Mouse (Mus musculus) hindbrain, embryonic 14.5 days (tissue): ENCODE data around the gene BC049352. TPM values are rescaled to one million over a fixed set of nuclear protein-coding genes. Genes with fewer than 3 reads are reported as not detected.

Experiments used
- ATAC-seq: fragments of 200-750 bp; cut with Nextera tagmentation; 2 replicates; pipeline ENCODE4 v1.8.0; 2017; ENCODE audit warnings: moderate number of reproducible peaks, mild to moderate bottlenecking, moderate TSS enrichment, moderate library complexity; ENCODE audit not compliant: low FRiP score
- DNase-seq: peaks from one replicate; pipeline ENCODE4 v3.0.0-alpha.2; 2015; ENCODE audit warnings: low spot score
- H3K27ac ChIP-seq: fragments of 300-500 bp; sonication (generic); 2 replicates; pipeline ENCODE4 v1.5.1; 2014; ENCODE audit warnings: mild to moderate bottlenecking, moderate library complexity
- H3K27me3 ChIP-seq: fragments of 300-500 bp; sonication (generic); 2 replicates; pipeline ENCODE4 v1.6.1; 2014; ENCODE audit warnings: mild to moderate bottlenecking, low read length, mixed read lengths; ENCODE audit not compliant: control insufficient read depth, insufficient read depth
- H3K36me3 ChIP-seq: fragments of 300-500 bp; sonication (generic); replicated peaks from 2 replicates; pipeline ENCODE4 v1.6.1; 2014; ENCODE audit not compliant: control insufficient read depth, insufficient read depth
- H3K4me1 ChIP-seq: fragments of 300-500 bp; sonication (generic); replicated peaks from 2 replicates; pipeline ENCODE4 v1.6.1; 2014; ENCODE audit warnings: antibody characterized with exemption, low read length, mixed read lengths; ENCODE audit not compliant: control insufficient read depth, insufficient read depth
- H3K4me2 ChIP-seq: fragments of 300-500 bp; sonication (generic); replicated peaks from 2 replicates; pipeline ENCODE4 v1.6.1; 2014; ENCODE audit warnings: mild to moderate bottlenecking, moderate library complexity
- H3K4me3 ChIP-seq: fragments of 300-500 bp; sonication (generic); replicated peaks from 2 replicates; pipeline ENCODE4 v1.5.1; 2014; ENCODE audit warnings: mild to moderate bottlenecking, low read length
- H3K9ac ChIP-seq: fragments of 300-500 bp; sonication (generic); 2 replicates; pipeline ENCODE4 v1.6.1; 2014
- H3K9me3 ChIP-seq: fragments of 300-500 bp; sonication (generic); 2 replicates; pipeline ENCODE4 v1.6.1; 2016; ENCODE audit warnings: low read length; ENCODE audit not compliant: control insufficient read depth
- WGBS: fragments of 180-500 bp; shearing (Covaris S2); extraction: QIAGEN DNeasy Blood & Tissue Kit; methylation state at CpG from one replicate; pipeline ENCODE4 v1.1.7; 2014; 5-methylcytosine and 5-hydroxymethylcytosine counted together
- polyA plus RNA-seq: library from polyadenylated mRNA; unstranded; fragments of >200 nt; fragmentation: Nextera tagmentation; extraction: Ambion mirVana; gene quantifications from 2 replicates; pipeline ENCODE4 v1.2.1, GENCODE M21; 2014

Gene BC049352
- polyA plus RNA-seq, 1 experiment from 2014 or later: not detected

GRCm38 (mm10) chr9:45235668-45236227 lies 53.9 kb downstream of the BC049352 start:
- ATAC-seq (no peak), DNase-seq (no peak)
- H3K27ac ChIP-seq: no peak overlapping the region
- no peaks in the 10 kb centered on the region for H3K4me1 ChIP-seq
- no peak overlapping the region for H3K9ac ChIP-seq
- no peaks in the 10 kb centered on the region for H3K36me3 ChIP-seq
- H3K27me3 ChIP-seq: no peaks in the 10 kb centered on the region
- 91% methylated on average over 6 of the region's 6 CpGs for WGBS
- no peak overlapping the region for H3K4me2 ChIP-seq
- no peak overlapping the region for H3K4me3 ChIP-seq
- no peaks in the 10 kb centered on the region for H3K9me3 ChIP-seq

GRCm38 (mm10) chr9:45236744-45237143 lies 54.9 kb downstream of the BC049352 start:
- WGBS: 46% methylated on average over 7 of the region's 7 CpGs
- no peak for DNase-seq

GRCm38 (mm10) chr9:45241397-45241796 lies 59.6 kb downstream of the BC049352 start:
- Histone ChIP-seq H3K36me3 (no peaks in the 10 kb centered on the region), H3K27ac (no peak overlapping the region), H3K9me3 (no peaks in the 10 kb centered on the region), H3K4me3 (no peak overlapping the region), H3K27me3 (no peaks in the 10 kb centered on the region), H3K4me2 (no peak overlapping the region), H3K4me1 (no peaks in the 10 kb centered on the region), H3K9ac (no peak overlapping the region)
- DNase-seq (no peak), ATAC-seq (no peak)
- WGBS: 86% methylated on average over 5 of the region's 5 CpGs

More at GRCm38 (mm10) chr9:45236744-45237143, 54.9 kb downstream of the BC049352 start:
- no peaks in the 10 kb centered on the region for H3K4me1 ChIP-seq
- no peak overlapping the region for H3K27ac ChIP-seq
- no peaks in the 10 kb centered on the region for H3K36me3 ChIP-seq
- no peak overlapping the region for H3K9ac ChIP-seq
- H3K4me2 ChIP-seq: no peak overlapping the region
- no peak for ATAC-seq
- no peak overlapping the region for H3K4me3 ChIP-seq
- H3K27me3 ChIP-seq: no peaks in the 10 kb centered on the region
- H3K9me3 ChIP-seq: no peaks in the 10 kb centered on the region

GRCm38 (mm10) chr9:45245432-45245831 lies 63.6 kb downstream of the BC049352 start:
- H3K4me3 ChIP-seq: no peak overlapping the region
- H3K9me3 ChIP-seq: no peaks in the 10 kb centered on the region
- H3K27ac ChIP-seq: no peak overlapping the region
- H3K4me1 ChIP-seq: no peaks in the 10 kb centered on the region
- ATAC-seq (no peak), DNase-seq (no peak)
- H3K36me3 ChIP-seq: no peaks in the 10 kb centered on the region
- WGBS: 88% methylated on average over 1 of the region's 1 CpGs
- H3K27me3 ChIP-seq: no peaks in the 10 kb centered on the region
- H3K4me2 ChIP-seq: no peak overlapping the region
- H3K9ac ChIP-seq: no peak overlapping the region

GRCm38 (mm10) chr9:45246060-45246459 lies 64.3 kb downstream of the BC049352 start:
- no peaks in the 10 kb centered on the region for H3K27me3 ChIP-seq
- ATAC-seq (no peak), DNase-seq (no peak)
- no peaks in the 10 kb centered on the region for H3K9me3 ChIP-seq
- no peaks in the 10 kb centered on the region for H3K36me3 ChIP-seq
- no peak overlapping the region for H3K27ac ChIP-seq
- no peak overlapping the region for H3K9ac ChIP-seq
- WGBS: 90% methylated on average over 6 of the region's 6 CpGs
- no peak overlapping the region for H3K4me2 ChIP-seq
- H3K4me3 ChIP-seq: no peak overlapping the region
- no peaks in the 10 kb centered on the region for H3K4me1 ChIP-seq

DNA sequence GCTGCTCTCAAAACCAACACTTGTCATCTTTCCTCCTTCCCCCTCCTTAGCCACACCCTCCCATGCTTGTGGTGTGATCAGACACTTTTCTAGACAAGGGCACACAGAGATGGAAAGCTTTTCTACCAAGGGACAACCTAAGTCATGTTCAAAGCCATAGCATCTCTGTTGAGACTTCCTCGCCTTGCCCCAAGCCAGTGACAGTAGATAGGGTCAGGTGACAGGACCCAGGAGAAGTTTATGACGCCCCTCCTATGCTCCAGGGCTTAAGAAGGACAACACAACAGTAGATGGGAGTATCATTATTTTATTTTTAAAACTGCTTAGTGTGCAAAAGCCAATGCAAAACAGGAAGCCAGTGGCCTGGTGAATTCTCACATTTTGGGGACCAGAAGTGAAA lies 65.7 kb downstream of the BC049352 start:
- 74% methylated on average over 2 of the region's 2 CpGs for WGBS
- ATAC-seq: no peak
- no peak overlapping the region for H3K4me3 ChIP-seq
- H3K27ac ChIP-seq: no peak overlapping the region
- no peaks in the 10 kb centered on the region for H3K4me1 ChIP-seq
- no peak for DNase-seq
- no peaks in the 10 kb centered on the region for H3K36me3 ChIP-seq
- no peaks in the 10 kb centered on the region for H3K27me3 ChIP-seq
- no peak overlapping the region for H3K4me2 ChIP-seq
- no peaks in the 10 kb centered on the region for H3K9me3 ChIP-seq
- no peak overlapping the region for H3K9ac ChIP-seq

- H3K27me3 ChIP-seq: no peaks in the 10 kb centered on the region
- no peak overlapping the region for H3K9ac ChIP-seq
- no peak overlapping the region for H3K4me3 ChIP-seq
- H3K27ac ChIP-seq: no peak overlapping the region
- WGBS: 84% methylated on average over 7 of the region's 7 CpGs
- H3K4me1 ChIP-seq: no peaks in the 10 kb centered on the region
- ATAC-seq (no peak), DNase-seq (no peak)
- H3K4me2 ChIP-seq: no peak overlapping the region
- no peaks in the 10 kb centered on the region for H3K9me3 ChIP-seq
- no peaks in the 10 kb centered on the region for H3K36me3 ChIP-seq
These were observed 68.5 kb downstream of the BC049352 start for GRCm38 (mm10) chr9:45250306-45250705.

DNA sequence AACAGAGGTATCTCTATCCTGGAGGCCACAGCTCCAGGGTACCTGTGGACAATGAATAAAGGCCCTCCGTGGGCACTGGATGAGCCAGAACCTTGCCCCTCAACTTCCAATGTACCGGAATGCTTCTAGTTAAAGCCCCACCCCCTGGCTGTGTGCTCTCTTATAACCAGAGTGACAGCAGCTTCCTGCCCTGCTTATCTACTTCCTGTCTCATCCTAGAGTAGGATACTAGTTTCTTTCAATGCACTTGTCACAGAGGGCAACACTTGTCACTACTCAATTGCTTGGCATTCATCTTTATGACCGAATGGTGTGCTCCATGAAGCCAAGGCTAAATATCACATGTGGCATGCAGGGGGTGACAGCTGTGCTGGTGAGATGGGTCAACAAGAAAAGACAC lies 69.5 kb downstream of the BC049352 start:
- Histone ChIP-seq H3K36me3 (no peaks in the 10 kb centered on the region), H3K9ac (no peak overlapping the region), H3K4me3 (no peak overlapping the region), H3K9me3 (no peaks in the 10 kb centered on the region), H3K27me3 (no peaks in the 10 kb centered on the region), H3K27ac (no peak overlapping the region), H3K4me2 (no peak overlapping the region), H3K4me1 (no peaks in the 10 kb centered on the region)
- 88% methylated on average over 3 of the region's 3 CpGs for WGBS
- DNase-seq: no peak
- ATAC-seq: no peak

DNA sequence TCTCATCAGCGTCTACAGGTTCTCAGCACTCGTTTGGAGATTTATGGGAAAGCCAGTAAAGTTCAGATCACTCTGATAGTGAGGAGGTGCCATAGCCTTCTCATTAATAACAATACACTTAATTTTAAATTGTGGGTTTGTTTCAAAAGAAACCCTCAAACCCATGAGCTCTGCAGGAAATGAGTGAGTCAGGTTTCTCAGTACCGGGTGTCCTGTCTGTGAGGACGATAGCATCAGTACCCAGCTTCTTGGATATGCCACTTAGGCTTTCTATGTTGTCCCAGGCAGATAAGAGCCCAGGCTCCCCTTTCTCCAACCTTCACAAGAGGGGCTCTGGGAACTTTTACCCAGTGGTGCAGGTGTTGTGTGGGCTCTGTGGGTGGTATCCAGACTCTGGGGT lies 70.2 kb downstream of the BC049352 start:
- H3K27me3 ChIP-seq: no peaks in the 10 kb centered on the region
- H3K9ac ChIP-seq: no peak overlapping the region
- 77% methylated on average over 4 of the region's 4 CpGs for WGBS
- H3K4me1 ChIP-seq: no peaks in the 10 kb centered on the region
- H3K9me3 ChIP-seq: no peaks in the 10 kb centered on the region
- no peak for DNase-seq
- no peak overlapping the region for H3K4me2 ChIP-seq
- no peaks in the 10 kb centered on the region for H3K36me3 ChIP-seq
- H3K27ac ChIP-seq: no peak overlapping the region
- H3K4me3 ChIP-seq: no peak overlapping the region
- ATAC-seq: no peak

DNA sequence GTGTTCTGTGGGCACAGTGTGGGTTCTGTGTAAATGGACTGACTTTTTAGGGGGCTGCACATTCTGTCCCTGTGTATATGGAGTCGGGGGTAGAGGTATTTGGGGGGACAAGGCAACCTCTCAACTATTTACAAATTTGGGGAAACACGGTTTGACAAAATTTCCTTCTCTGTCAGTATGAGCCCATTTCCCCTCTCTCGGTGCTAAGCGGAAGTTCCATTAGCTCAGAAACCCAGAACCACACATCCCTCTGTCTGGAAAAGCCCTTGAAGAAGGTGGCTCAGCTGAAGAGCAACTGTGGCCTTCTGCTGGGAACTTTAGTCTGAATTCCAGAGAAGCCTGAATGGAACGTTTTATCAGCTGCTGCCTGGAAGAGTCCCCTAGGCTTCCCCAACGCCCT lies 70.6 kb downstream of the BC049352 start:
- Histone ChIP-seq H3K4me3 (no peak overlapping the region), H3K36me3 (no peaks in the 10 kb centered on the region), H3K27me3 (no peaks in the 10 kb centered on the region), H3K9me3 (no peaks in the 10 kb centered on the region), H3K27ac (no peak overlapping the region), H3K4me2 (no peak overlapping the region), H3K4me1 (no peaks in the 10 kb centered on the region), H3K9ac (no peak overlapping the region)
- ATAC-seq: no peak
- 79% methylated on average over 6 of the region's 6 CpGs for WGBS
- no peak for DNase-seq
